Mouse (Mus musculus) forebrain, embryonic 15.5 days (tissue): Measurements from ENCODE around the gene Gucy1a1. TPM values are rescaled to one million over a fixed set of nuclear protein-coding genes. Genes with fewer than 3 reads are reported as not detected.

Experiments used
- ATAC-seq: fragments of 200-750 bp; cut with Nextera tagmentation; replicated peaks from 2 replicates; pipeline ENCODE4 v1.8.0; 2017; ENCODE audit warnings: mild to moderate bottlenecking, moderate TSS enrichment, moderate library complexity
- H3K27ac ChIP-seq: fragments of 300-500 bp; sonication (generic); replicated peaks from 2 replicates; pipeline ENCODE4 v1.5.1; 2015; ENCODE audit warnings: mild to moderate bottlenecking, inconsistent platforms
- H3K27me3 ChIP-seq: fragments of 300-500 bp; sonication (generic); 2 replicates; pipeline ENCODE4 v1.6.1; 2015; ENCODE audit warnings: inconsistent platforms
- H3K36me3 ChIP-seq: fragments of 300-500 bp; sonication (generic); 2 replicates; pipeline ENCODE4 v1.6.1; 2015; ENCODE audit warnings: mild to moderate bottlenecking, inconsistent platforms
- H3K4me1 ChIP-seq: fragments of 300-500 bp; sonication (generic); 2 replicates; pipeline ENCODE4 v1.6.1; 2015; ENCODE audit warnings: inconsistent platforms
- H3K4me2 ChIP-seq: fragments of 300-500 bp; sonication (generic); replicated peaks from 2 replicates; pipeline ENCODE4 v1.6.1; 2015; ENCODE audit warnings: mild to moderate bottlenecking, inconsistent platforms
- H3K4me3 ChIP-seq: fragments of 300-500 bp; sonication (generic); 2 replicates; pipeline ENCODE4 v1.5.1; 2015; ENCODE audit warnings: mild to moderate bottlenecking, inconsistent platforms
- H3K9ac ChIP-seq: fragments of 300-500 bp; sonication (generic); replicated peaks from 2 replicates; pipeline ENCODE4 v1.6.1; 2015; ENCODE audit warnings: mild to moderate bottlenecking, inconsistent platforms
- H3K9me3 ChIP-seq: fragments of 300-500 bp; sonication (generic); 2 replicates; pipeline ENCODE4 v1.6.1; 2016; ENCODE audit warnings: inconsistent platforms
- WGBS: fragments of 180-500 bp; shearing (Covaris S2); methylation state at CpG from one replicate; pipeline ENCODE4 v1.1.7; 2015; ENCODE audit warnings: mixed read lengths; 5-methylcytosine and 5-hydroxymethylcytosine counted together
- microRNA-seq: library from miRNA; unstranded; fragments of <30 nt; microRNA quantifications from one replicate; pipeline ENCODE4, GENCODE M21; 2016
- polyA plus RNA-seq: library from polyadenylated mRNA; unstranded; fragments of >200 nt; fragmentation: Nextera tagmentation; extraction: Ambion mirVana; gene quantifications from 2 replicates; pipeline ENCODE4 v1.2.1, GENCODE M21; 2015

The Gucy1a1 gene
- polyA plus RNA-seq, 1 experiment from 2014 or later: 51.8 TPM

- H3K9ac ChIP-seq: no peak overlapping the region
- no peaks in the 10 kb centered on the region for H3K9me3 ChIP-seq
- WGBS: 83% methylated on average over 6 of the region's 6 CpGs
- no peak overlapping the region for H3K4me2 ChIP-seq
- peaks cover 6% of the 10 kb centered on the region for H3K4me1 ChIP-seq
- H3K36me3 ChIP-seq: peaks cover 12% of the 10 kb centered on the region; the same call in 1 of the 2 replicates
- H3K27me3 ChIP-seq: no peaks in the 10 kb centered on the region
- no peak for ATAC-seq
- no peak overlapping the region for H3K4me3 ChIP-seq
- H3K27ac ChIP-seq: no peak overlapping the region
Measured at GRCm38 (mm10) chr3:82043676-82044075, 101.9 kb downstream of the Gucy1a1 start.

Small RNAs within 50 kb of the gene (microRNA-seq; reads per million reads assigned to microRNA genes)
- not detected for gene Mir7010

Other genes with a start within 250 kb of the Gucy1a1 start
- 8.3 and 8.7 TPM in 2 replicates for gene Ctso, start 213.2 kb downstream of the Gucy1a1 start, polyA plus RNA-seq
- gene Tdo2, start 169.6 kb downstream of the Gucy1a1 start, polyA plus RNA-seq: 1.2 and 2.0 TPM in 2 replicates
- gene Asic5, start 163.5 kb downstream of the Gucy1a1 start, polyA plus RNA-seq: not detected in 2 replicates
- 50.7 and 60.4 TPM in 2 replicates for gene Gucy1b1, start 71.1 kb downstream of the Gucy1a1 start, polyA plus RNA-seq
- 81.0 and 90.4 TPM in 2 replicates for gene Map9, start 212.3 kb upstream of the Gucy1a1 start, polyA plus RNA-seq